Mouse (Mus musculus) embryonic facial prominence, embryonic 13.5 days (tissue): ENCODE results near the gene Mob4. TPM values are rescaled to one million over a fixed set of nuclear protein-coding genes. Genes with fewer than 3 reads are reported as not detected.

Source experiments
- ATAC-seq: fragments of 200-750 bp; cut with Nextera tagmentation; 2 replicates; pipeline ENCODE4 v1.8.0; 2017; ENCODE audit warnings: low read depth; ENCODE audit not compliant: insufficient number of reproducible peaks, insufficient read depth, low FRiP score, low TSS enrichment
- H3K27ac ChIP-seq: fragments of 300-500 bp; sonication (generic); 2 replicates; pipeline ENCODE4 v1.5.1; 2015; ENCODE audit warnings: moderate library complexity, mild to moderate bottlenecking, inconsistent platforms
- H3K27me3 ChIP-seq: fragments of 300-500 bp; sonication (generic); 2 replicates; pipeline ENCODE4 v1.6.1; 2015; ENCODE audit warnings: mild to moderate bottlenecking, inconsistent platforms
- H3K36me3 ChIP-seq: fragments of 300-500 bp; sonication (generic); 2 replicates; pipeline ENCODE4 v1.6.1; 2015; ENCODE audit warnings: mild to moderate bottlenecking, inconsistent platforms
- H3K4me1 ChIP-seq: fragments of 300-500 bp; sonication (generic); 2 replicates; pipeline ENCODE4 v1.6.1; 2015; ENCODE audit warnings: inconsistent platforms
- H3K4me2 ChIP-seq: fragments of 300-500 bp; sonication (generic); 2 replicates; pipeline ENCODE4 v1.6.1; 2015; ENCODE audit warnings: moderate library complexity, mild to moderate bottlenecking, inconsistent platforms
- H3K4me3 ChIP-seq: fragments of 300-500 bp; sonication (generic); 2 replicates; pipeline ENCODE4 v1.5.1; 2015; ENCODE audit warnings: mild to moderate bottlenecking, inconsistent platforms
- H3K9ac ChIP-seq: fragments of 300-500 bp; sonication (generic); 2 replicates; pipeline ENCODE4 v1.6.1; 2015; ENCODE audit warnings: mild to moderate bottlenecking, inconsistent platforms
- H3K9me3 ChIP-seq: fragments of 300-500 bp; sonication (generic); 2 replicates; pipeline ENCODE4 v1.6.1; 2016; ENCODE audit warnings: inconsistent platforms
- WGBS: fragments of 180-500 bp; shearing (Covaris S2); methylation state at CpG from one replicate; pipeline ENCODE4 v1.1.7; 2015; ENCODE audit warnings: mixed read lengths; 5-methylcytosine and 5-hydroxymethylcytosine counted together
- polyA plus RNA-seq: library from polyadenylated mRNA; unstranded; fragments of >200 nt; fragmentation: Nextera tagmentation; extraction: Ambion mirVana; gene quantifications from 2 replicates; pipeline ENCODE4 v1.2.1, GENCODE M21; 2015

Mob4 gene
- polyA plus RNA-seq = 149 and 165 TPM in 2 replicates

DNA sequence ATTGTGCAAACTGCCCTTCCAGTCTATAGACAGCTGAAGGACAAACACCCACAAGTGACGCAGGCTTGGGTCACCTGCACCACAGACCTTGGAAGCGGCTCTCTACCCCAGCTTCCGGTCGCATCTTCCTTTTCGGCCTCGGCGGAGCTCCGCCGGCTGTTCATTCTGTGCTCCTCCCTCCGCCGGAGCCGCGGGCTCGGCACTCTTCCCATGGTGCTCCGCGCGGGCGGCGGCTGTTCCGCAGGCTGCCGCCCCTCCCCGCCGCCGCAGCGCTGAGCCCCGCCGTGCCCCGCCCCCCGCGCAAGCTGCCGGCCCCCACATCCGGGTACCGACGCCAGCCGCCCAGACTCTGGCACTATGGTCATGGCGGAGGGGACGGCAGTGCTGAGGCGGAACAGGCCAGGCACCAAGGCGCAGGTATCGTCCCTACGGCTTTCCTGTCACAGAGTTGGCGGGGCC is at the start of gene Mob4:
TSS of gene Mob4 (plus strand) at position 289 of the 459 bp plus-strand sequence.
- ATAC-seq = peak; percentile 92
- peak within 1 kb of the TSS; percentile 60 for H3K4me2 ChIP-seq
- peak within 1 kb of the TSS; percentile 97 for H3K27ac ChIP-seq
- no peaks in the 10 kb centered on the region for H3K9me3 ChIP-seq
- H3K4me1 ChIP-seq = peaks cover 10% of the 10 kb centered on the region
- no peaks in the 10 kb centered on the region; the same call in 1 of the 2 replicates for H3K36me3 ChIP-seq
- peak within 1 kb of the TSS; percentile 100 for H3K4me3 ChIP-seq
- H3K9ac ChIP-seq = peak within 1 kb of the TSS; percentile 99
- under 1% methylated on average over 30 of the region's 42 CpGs for WGBS
- no peaks in the 10 kb centered on the region for H3K27me3 ChIP-seq

DNA sequence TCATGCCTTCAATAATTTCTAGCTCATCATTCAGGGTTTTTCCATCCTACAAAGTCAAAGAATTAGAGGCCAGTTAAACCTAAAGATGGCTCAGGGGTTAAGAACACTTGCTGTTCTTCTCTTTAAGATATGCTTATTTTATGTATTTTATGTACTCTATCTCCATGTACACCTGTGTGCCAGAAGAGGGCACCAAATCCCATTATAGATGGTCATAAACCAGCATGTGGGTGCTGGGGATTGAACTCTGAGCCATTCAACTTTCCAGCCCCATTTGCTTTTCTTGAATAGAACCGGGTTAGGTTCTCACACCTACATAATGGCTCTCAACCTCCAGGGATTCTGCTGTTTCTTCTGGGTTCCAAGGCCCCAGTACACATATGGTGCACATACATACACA is 48.9 kb upstream of the Mob4 start:
- Histone ChIP-seq H3K27ac (no peak overlapping the region), H3K9ac (no peak overlapping the region), H3K9me3 (0 out of 2 replicates have a peak, but pooled peaks cover 4% of the 10 kb centered on the region), H3K4me3 (no peak overlapping the region), H3K4me2 (no peak overlapping the region), H3K36me3 (peaks cover 79% of the 10 kb centered on the region), H3K4me1 (peaks cover 26% of the 10 kb centered on the region), H3K27me3 (no peaks in the 10 kb centered on the region)
- no peak for ATAC-seq
- WGBS = 86% methylated on average over 1 of the region's 1 CpGs

DNA sequence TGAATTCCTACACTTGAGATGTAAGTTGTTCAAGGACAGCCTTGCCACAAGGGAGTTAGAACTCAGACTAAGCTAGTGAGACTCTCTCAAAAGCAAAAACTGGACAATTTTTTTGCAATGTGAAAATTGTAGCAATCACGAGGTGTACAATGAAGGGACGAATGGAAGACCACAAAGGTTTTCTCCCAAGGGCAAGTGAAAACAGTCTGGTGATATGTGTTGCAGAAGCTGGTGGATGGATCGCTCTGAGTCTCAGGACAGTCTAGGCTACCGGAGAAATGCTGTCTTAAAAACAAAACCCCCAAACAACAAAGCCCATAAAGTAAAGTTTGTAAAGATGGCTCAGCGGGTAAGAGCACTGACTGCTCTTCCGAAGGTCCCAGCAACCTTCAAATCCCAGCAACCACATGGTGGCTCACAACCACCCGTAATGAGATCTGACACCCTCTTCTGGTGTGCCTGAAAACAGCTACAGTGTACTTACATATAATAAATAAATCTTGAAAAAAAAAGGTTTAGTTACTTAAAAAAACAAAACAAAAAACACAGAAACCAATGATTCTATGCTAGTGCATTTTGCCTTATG is 45.2 kb upstream of the Mob4 start:
- peak overlapping the region; percentile 97 for H3K4me3 ChIP-seq
- no peak overlapping the region for H3K27ac ChIP-seq
- peaks cover 58% of the 10 kb centered on the region for H3K36me3 ChIP-seq
- WGBS = 43% methylated on average over 7 of the region's 7 CpGs
- no peak for ATAC-seq
- peak overlapping the region; percentile 94 for H3K9ac ChIP-seq
- peak overlapping the region; percentile 92 for H3K4me2 ChIP-seq
- peaks cover 35% of the 10 kb centered on the region for H3K4me1 ChIP-seq
- no peaks in the 10 kb centered on the region for H3K27me3 ChIP-seq
- H3K9me3 ChIP-seq = 0 out of 2 replicates have a peak, but pooled peaks cover 4% of the 10 kb centered on the region

DNA sequence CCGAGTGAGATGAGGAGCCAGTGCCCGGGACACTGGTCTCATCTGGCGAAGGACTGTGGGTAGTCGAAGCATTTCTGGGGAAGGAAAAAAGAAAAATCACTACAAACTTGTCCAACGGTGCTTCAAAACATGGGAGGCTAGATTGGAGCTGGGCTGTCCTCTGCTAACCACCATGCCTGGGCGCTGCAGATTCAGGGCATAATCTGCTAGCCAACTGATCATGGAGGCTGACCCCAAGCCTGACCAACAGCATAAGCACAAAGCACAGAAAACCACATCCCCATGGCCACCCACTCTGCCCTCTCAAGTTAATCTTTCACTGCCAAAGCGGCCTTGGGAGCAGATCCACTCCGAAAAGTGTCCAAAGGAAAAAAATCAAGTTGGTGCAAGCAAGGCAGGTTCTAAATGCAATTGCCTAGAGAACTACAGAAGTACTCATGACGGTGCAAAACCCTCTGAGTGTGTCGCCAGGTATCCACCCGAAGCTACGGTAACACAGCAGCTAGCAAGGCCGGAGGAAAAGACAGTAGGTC is 44.1 kb upstream of the Mob4 start:
- H3K27ac ChIP-seq = peak overlapping the region; percentile 93
- 2% methylated on average over 13 of the region's 13 CpGs for WGBS
- 0 out of 2 replicates have a peak, but pooled peaks cover 4% of the 10 kb centered on the region for H3K9me3 ChIP-seq
- no peaks in the 10 kb centered on the region for H3K27me3 ChIP-seq
- peaks cover 35% of the 10 kb centered on the region for H3K4me1 ChIP-seq
- peaks cover 54% of the 10 kb centered on the region for H3K36me3 ChIP-seq
- peak overlapping the region; percentile 92 for H3K4me2 ChIP-seq
- peak overlapping the region; percentile 94 for H3K9ac ChIP-seq
- no peak for ATAC-seq
- H3K4me3 ChIP-seq = peak overlapping the region; percentile 97

DNA sequence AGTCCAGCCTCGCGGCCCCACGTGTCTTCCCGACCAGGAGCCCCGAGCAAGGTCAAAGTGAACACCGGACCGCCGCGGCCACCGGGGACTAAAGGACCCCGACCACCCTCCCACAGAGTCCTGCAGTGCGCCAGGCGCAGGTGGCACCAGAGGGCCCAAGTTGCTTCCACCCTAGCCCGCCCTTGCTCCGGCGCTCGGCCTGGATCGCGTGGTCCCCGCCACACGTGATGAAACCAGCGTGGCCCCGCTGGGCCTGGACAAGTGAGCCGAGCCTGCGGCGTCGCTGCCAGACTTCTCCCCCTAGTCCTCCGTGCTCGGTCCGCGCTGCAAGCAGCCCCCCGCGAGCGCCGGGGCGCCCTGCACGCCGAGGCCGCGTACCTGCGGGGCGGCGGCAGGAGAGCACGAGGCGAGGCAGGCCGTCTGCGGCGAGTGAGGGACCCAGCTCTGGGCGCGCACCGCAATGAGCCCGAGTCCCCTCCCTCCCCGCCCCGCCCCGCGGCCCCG is 43.6 kb upstream of the Mob4 start:
- peak; percentile 53 for ATAC-seq
- Histone ChIP-seq H3K36me3 (peaks cover 54% of the 10 kb centered on the region), H3K27ac (peak overlapping the region; percentile 93), H3K4me1 (peaks cover 35% of the 10 kb centered on the region), H3K4me3 (peak overlapping the region; percentile 97), H3K27me3 (no peaks in the 10 kb centered on the region), H3K9ac (peak overlapping the region; percentile 94), H3K4me2 (peak overlapping the region; percentile 92), H3K9me3 (0 out of 2 replicates have a peak, but pooled peaks cover 3% of the 10 kb centered on the region)
- WGBS = 0% methylated on average over 56 of the region's 57 CpGs

DNA sequence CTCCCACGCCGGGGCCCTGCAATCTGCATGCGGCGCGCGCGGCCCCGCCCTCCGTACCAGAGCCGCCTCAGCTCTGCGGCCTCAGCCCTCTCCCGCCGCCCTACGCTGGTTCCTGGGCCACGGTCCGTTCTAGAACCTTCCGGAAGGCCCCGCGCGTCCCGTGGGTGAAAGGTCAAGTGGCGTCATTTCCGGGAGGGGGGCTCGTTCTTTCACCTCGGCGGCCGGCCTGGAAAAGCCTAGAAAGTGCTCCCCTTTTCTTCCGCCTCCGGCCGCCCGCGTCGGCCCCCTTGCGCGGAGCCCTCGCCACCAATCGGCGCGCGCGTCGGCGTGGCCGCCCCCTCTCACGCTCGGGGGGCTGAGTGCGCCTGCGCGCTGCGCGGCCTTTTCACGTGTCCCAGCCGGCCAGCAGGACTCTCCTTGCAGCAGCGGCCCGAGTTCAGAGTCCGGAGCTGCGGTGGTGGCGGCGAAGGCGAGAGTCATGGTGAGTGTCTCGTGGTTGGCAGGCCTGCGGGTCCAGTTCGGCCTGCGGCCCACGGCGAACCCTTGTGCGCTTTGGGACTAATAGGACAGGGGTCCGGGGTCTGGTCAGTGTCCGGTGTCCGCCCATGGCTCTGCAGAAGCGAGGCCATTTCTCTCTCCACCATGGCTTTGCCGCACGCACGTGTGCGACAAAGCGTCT is 43.0 kb upstream of the Mob4 start, which contains the start of the genes Hspe1 and Hspd1:
TSS of gene Hspe1 (plus strand) at position 201 of the 679 bp plus-strand sequence.
TSS of gene Hspd1 (minus strand) at position 312 of the 679 bp plus-strand sequence.
- Histone ChIP-seq H3K4me2 (peak within 1 kb of the TSS; percentile 92), H3K9me3 (no peaks in the 10 kb centered on the region), H3K4me1 (peaks cover 35% of the 10 kb centered on the region), H3K27ac (peak within 1 kb of the TSS; percentile 93), H3K36me3 (peaks cover 53% of the 10 kb centered on the region), H3K27me3 (no peaks in the 10 kb centered on the region), H3K9ac (peak within 1 kb of the TSS; percentile 94), H3K4me3 (peak within 1 kb of the TSS; percentile 97)
- ATAC-seq = peak; percentile 92
- under 1% methylated on average over 76 of the region's 76 CpGs for WGBS

DNA sequence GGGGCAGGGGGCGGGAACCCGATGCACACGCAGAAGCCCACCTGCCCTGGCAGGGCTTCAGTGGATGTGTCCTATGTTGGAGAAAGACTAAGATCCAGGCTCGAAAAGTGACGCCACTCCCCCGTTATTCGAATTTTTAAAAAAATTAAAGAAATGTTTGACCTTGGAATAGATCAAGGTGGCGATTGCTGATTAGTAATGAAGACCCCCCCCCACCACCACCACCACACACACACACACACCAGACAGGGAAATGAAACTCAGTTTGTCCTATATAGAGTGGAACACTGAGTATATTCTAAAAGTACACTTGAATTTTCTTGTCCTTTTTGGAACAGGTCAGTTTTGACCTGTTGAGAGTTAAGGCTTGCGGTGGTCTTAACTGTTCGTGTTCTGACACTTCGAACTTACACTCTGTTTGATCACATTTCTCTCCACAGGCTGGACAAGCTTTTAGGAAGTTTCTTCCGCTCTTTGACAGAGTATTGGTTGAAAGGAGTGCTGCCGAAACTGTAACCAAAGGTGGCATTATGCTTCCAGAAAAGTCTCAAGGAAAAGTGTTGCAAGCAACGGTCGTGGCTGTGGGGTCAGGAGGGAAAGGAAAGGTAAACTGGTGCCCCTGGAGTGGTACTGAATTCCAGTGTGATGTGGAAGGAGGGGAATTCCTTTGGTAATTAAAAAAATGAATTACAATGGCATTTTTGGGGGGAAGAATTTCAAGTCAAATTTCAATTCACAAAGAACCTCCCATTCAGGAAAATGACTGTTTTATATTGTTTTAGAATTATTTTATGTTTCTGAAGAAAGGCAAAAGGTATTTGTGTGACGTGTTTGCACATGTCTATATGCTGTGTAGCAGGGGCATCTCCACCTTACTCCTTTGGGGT is 42.2 kb upstream of the Mob4 start:
- H3K4me2 ChIP-seq = peak overlapping the region; percentile 92
- H3K27me3 ChIP-seq = no peaks in the 10 kb centered on the region
- H3K27ac ChIP-seq = peak overlapping the region; percentile 93
- H3K36me3 ChIP-seq = peaks cover 52% of the 10 kb centered on the region
- H3K9ac ChIP-seq = peak overlapping the region; percentile 94
- 6% methylated on average over 16 of the region's 16 CpGs for WGBS
- ATAC-seq = no peak
- H3K4me1 ChIP-seq = peaks cover 35% of the 10 kb centered on the region
- no peaks in the 10 kb centered on the region for H3K9me3 ChIP-seq
- peak overlapping the region; percentile 97 for H3K4me3 ChIP-seq

DNA sequence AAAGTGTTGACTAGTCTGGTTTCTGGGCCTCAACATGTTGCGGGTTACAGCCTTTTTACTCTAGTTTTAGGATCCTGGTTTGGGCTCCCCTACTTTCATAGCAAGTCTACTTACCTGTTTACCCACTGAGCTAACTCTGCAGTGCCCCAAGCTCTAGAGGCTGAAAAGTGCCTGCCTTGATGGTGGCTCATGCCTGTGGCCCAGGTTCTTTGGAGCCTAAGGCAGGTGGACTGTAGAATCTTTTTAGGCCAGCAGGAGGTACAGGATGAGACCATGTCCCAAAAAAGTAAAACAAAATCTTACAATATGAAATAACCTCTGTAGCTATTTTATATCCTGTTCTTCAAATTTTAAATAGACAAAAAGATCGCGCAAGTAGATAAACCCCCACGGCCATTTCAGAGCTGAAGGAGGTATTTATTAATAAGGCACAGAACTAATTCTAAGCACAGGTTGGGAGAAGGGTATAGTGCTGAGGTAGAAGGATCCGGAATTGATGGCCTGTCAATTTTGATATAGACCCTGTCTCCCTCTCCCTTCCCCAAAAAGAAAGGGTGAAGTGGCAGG is 41.5 kb upstream of the Mob4 start:
- Histone ChIP-seq H3K27ac (no peak overlapping the region), H3K4me1 (peaks cover 29% of the 10 kb centered on the region), H3K36me3 (peaks cover 45% of the 10 kb centered on the region), H3K27me3 (no peaks in the 10 kb centered on the region), H3K4me3 (peak overlapping the region; percentile 97), H3K9ac (peak overlapping the region; percentile 57; the same call in 1 of the 2 replicates), H3K4me2 (peak overlapping the region; percentile 92), H3K9me3 (no peaks in the 10 kb centered on the region)
- WGBS = 89% methylated on average over 5 of the region's 5 CpGs
- ATAC-seq = no peak

DNA sequence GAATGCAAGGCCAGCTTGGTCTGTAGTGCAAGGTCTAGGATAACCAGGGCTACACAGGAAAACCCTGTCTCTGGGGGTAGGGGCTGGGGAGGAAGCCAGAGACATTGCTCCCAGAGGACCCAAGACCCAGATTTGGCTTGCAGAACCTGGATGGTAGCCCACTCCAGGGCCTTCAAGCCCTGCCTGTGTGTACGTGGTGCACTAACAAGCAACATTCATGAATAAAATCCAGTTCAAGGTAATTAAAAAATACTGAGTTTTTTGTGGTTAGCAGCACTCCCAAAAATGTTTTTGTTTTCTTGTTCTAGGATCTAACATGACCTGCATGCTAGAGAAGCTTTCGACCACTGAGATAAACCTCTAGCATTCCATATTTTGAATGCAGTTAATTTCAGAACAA is 39.0 kb upstream of the Mob4 start:
- Histone ChIP-seq H3K9me3 (no peaks in the 10 kb centered on the region), H3K4me2 (no peak overlapping the region), H3K9ac (no peak overlapping the region), H3K27me3 (no peaks in the 10 kb centered on the region), H3K36me3 (peaks cover 32% of the 10 kb centered on the region), H3K4me1 (peaks cover 9% of the 10 kb centered on the region), H3K4me3 (no peak overlapping the region), H3K27ac (no peak overlapping the region)
- 81% methylated on average over 2 of the region's 2 CpGs for WGBS
- ATAC-seq = no peak

DNA sequence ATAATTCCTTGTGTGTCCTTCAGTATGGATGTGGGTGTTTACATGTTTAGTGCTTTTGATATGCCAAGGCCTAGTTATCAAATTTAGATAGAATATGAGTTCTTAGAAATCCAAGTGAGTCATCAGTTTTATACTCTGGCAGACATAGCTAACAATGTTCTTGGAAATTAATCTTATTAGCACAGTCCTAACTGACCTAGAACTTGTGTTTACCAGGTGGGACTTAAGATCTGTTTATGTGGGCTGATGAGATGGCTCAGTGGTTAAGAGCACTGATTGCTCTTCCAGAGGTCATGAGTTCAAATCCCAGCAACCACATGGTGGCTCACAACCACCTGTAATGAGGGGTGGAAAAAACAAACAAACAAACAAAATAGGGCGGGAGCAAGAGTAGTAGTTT is 38.6 kb upstream of the Mob4 start:
- Histone ChIP-seq H3K27ac (no peak overlapping the region), H3K27me3 (no peaks in the 10 kb centered on the region), H3K4me1 (peaks cover 9% of the 10 kb centered on the region), H3K9ac (no peak overlapping the region), H3K9me3 (no peaks in the 10 kb centered on the region), H3K4me2 (no peak overlapping the region), H3K4me3 (no peak overlapping the region), H3K36me3 (peaks cover 32% of the 10 kb centered on the region)
- ATAC-seq = no peak
- WGBS = 83% methylated on average over 1 of the region's 1 CpGs
